Comparison of ENCODE assay signal across 31 mouse cellular contexts in genomic region chr17:28982591-28982990, GRCm38 (mm10). TPM values are rescaled to one million over a fixed set of nuclear protein-coding genes. Genes with fewer than 3 reads are reported as not detected.
DNase-seq lines count a peak whose midpoint lies in the region; ATAC-seq and TF ChIP-seq lines count a peak whose summit lies in the region.
"Had no signal": no experiment of that assay in that cellular context is flagged by ENCODE, and none has a peak within 500 bp of the region (broad histone marks: within the 10 kb centered on the region; RNA-seq: fewer than 3 reads in every experiment).

No protein-coding gene starts in this region.

- WGBS in liver, embryonic 15.5 days (ENCODE audit: insufficient replicate concordance) = 55% methylated on average over 4 of the region's 4 CpGs
- WGBS in liver, embryonic 16.5 days (ENCODE audit: insufficient replicate concordance) = 56% methylated on average over 4 of the region's 4 CpGs

- TF ChIP-seq EP300 in ES-Bruce4 (IDR thresholded peaks at IDR 0.05; ENCODE audit: insufficient read depth, low read depth, low read length) = peak; percentile 83

- TF ChIP-seq POLR2A in ES-Bruce4 (IDR thresholded peaks at IDR 0.05; ENCODE audit: insufficient read depth, low read length) = no peak

- no peaks in the 10 kb centered on the region for H3K9me3 ChIP-seq in liver, embryonic 15.5 days (replicated peaks)
- no peaks in the 10 kb centered on the region for H3K9me3 ChIP-seq in ES-Bruce4 (replicated peaks; ENCODE audit: control insufficient read depth, insufficient read depth, low read length, poor library complexity, severe bottlenecking)
- no peaks in the 10 kb centered on the region for H3K9me3 ChIP-seq in liver, embryonic 16.5 days (replicated peaks; ENCODE audit: control insufficient read depth, low read length)
- H3K9me3 ChIP-seq: embryonic facial prominence, embryonic 15.5 days; hindbrain, embryonic 15.5 days; midbrain, embryonic 12.5 days had no signal

- peaks cover 22% of the 10 kb centered on the region; the same call in 1 of the 2 replicates for H3K4me1 ChIP-seq in liver, embryonic 15.5 days (replicated peaks)
- peaks cover 9% of the 10 kb centered on the region for H3K4me1 ChIP-seq in ES-Bruce4 (ENCODE audit: control insufficient read depth, insufficient read depth, low read length)
- no peaks in the 10 kb centered on the region for H3K4me1 ChIP-seq in liver, embryonic 16.5 days (ENCODE audit: control insufficient read depth, low read depth, low read length)
- H3K4me1 ChIP-seq: embryonic facial prominence, embryonic 15.5 days; hindbrain, embryonic 15.5 days; midbrain, embryonic 12.5 days had no signal

- H3K27ac ChIP-seq in liver, embryonic 15.5 days (replicated peaks) = peak overlapping the region; percentile 48
- peak overlapping the region; percentile 78; the same call in 1 of the 2 replicates for H3K27ac ChIP-seq in ES-Bruce4 (ENCODE audit: insufficient read depth, low read length)
- H3K27ac ChIP-seq in liver, embryonic 16.5 days (ENCODE audit: low read length) = no peak overlapping the region
- H3K27ac ChIP-seq: hindbrain, embryonic 15.5 days; layer of hippocampus, adult 2 months; midbrain, embryonic 12.5 days had no signal

- H3K36me3 ChIP-seq in liver, embryonic 15.5 days (replicated peaks) = peaks cover 74% of the 10 kb centered on the region
- peaks cover 44% of the 10 kb centered on the region for H3K36me3 ChIP-seq in ES-Bruce4 (ENCODE audit: control insufficient read depth, insufficient read depth, low read length, poor library complexity, severe bottlenecking)
- H3K36me3 ChIP-seq in liver, embryonic 16.5 days (ENCODE audit: control insufficient read depth, insufficient read depth) = peaks cover 9% of the 10 kb centered on the region

- H3K9ac ChIP-seq in liver, embryonic 15.5 days = no peak overlapping the region
- H3K9ac ChIP-seq in ES-Bruce4 (ENCODE audit: low read depth, poor library complexity, severe bottlenecking) = no peak overlapping the region
- H3K9ac ChIP-seq in liver, embryonic 16.5 days (ENCODE audit: low read depth, low read length) = no peak overlapping the region
- H3K9ac ChIP-seq: embryonic facial prominence, embryonic 15.5 days; hindbrain, embryonic 15.5 days; midbrain, embryonic 12.5 days had no signal

- peak; percentile 61 for ATAC-seq in liver, embryonic 15.5 days (ENCODE audit: insufficient read depth)
- ATAC-seq in liver, embryonic 16.5 days (ENCODE audit: low read depth) = peak; percentile 73
- ATAC-seq: forebrain, embryonic 14.5 days had no signal

- H3K27me3 ChIP-seq in liver, embryonic 15.5 days = no peaks in the 10 kb centered on the region
- no peaks in the 10 kb centered on the region for H3K27me3 ChIP-seq in ES-Bruce4 (ENCODE audit: control insufficient read depth, insufficient read depth, low read length, poor library complexity, severe bottlenecking)
- H3K27me3 ChIP-seq in liver, embryonic 16.5 days (ENCODE audit: control insufficient read depth, insufficient read depth, low read depth, low read length) = no peaks in the 10 kb centered on the region
- H3K27me3 ChIP-seq: CH12.LX; embryonic facial prominence, embryonic 15.5 days; hindbrain, embryonic 15.5 days; midbrain, embryonic 12.5 days had no signal

- H3K4me2 ChIP-seq in liver, embryonic 15.5 days = no peak overlapping the region
- no peak overlapping the region for H3K4me2 ChIP-seq in liver, embryonic 16.5 days (ENCODE audit: low read depth, low read length)
- H3K4me2 ChIP-seq: embryonic facial prominence, embryonic 15.5 days; hindbrain, embryonic 15.5 days; midbrain, embryonic 12.5 days had no signal

- intact Hi-C loops in heart, postnatal 10 days (cut with DNase I) = no loop called here

- no peak overlapping the region for H3K4me3 ChIP-seq in liver, embryonic 15.5 days (replicated peaks)
- no peak overlapping the region for H3K4me3 ChIP-seq in ES-Bruce4 (ENCODE audit: low read depth, low read length)
- no peak overlapping the region for H3K4me3 ChIP-seq in liver, embryonic 16.5 days (ENCODE audit: low read depth, low read length)
- H3K4me3 ChIP-seq: embryonic facial prominence, embryonic 15.5 days; hindbrain, embryonic 15.5 days; layer of hippocampus, adult 2 months; midbrain, embryonic 12.5 days had no signal

- peak; percentile 19 to 32 for DNase-seq in heart, postnatal 10 days
- no peak for DNase-seq in heart, adult 11 months
- no peak for DNase-seq in liver
- no peak for DNase-seq in cerebellum, postnatal 14 days
- DNase-seq: adrenal gland, postnatal 36 days; B cell, adult 2 months; cerebellum, adult 9-10 months; kidney, adult 2 months; kidney, postnatal 14 days; lung, adult 2 months; thymus, adult 18-20 months; thymus, postnatal 36 days had no signal

- TF ChIP-seq CTCF in ES-Bruce4 (IDR thresholded peaks at IDR 0.05; ENCODE audit: low read depth, low read length) = no peak

RNA-seq across cellular contexts. Expression of gene Stk38, which starts 25.2 kb away (rescaled TPM):
- total RNA-seq in heart, postnatal 10 days (2021) = 10 to 100 TPM; 53.0 to 57.2 TPM
- polyA plus RNA-seq in liver, embryonic 15.5 days (2015; fragmentation: Nextera tagmentation; extraction: Ambion mirVana) = 41.7 and 46.7 TPM in 2 replicates
- 171 TPM in 2 replicates for polyA plus RNA-seq in ES-Bruce4 (2011; ENCODE audit: insufficient read depth, insufficient read length, low read depth, missing spikeins)
- 46.5 and 51.0 TPM in 2 replicates for polyA plus RNA-seq in liver, embryonic 16.5 days (2015; fragmentation: Nextera tagmentation; extraction: Ambion mirVana)

RNA-seq across cellular contexts. Expression of gene Kctd20, which starts 30.8 kb away (rescaled TPM):
- 10 to 100 TPM; 63.8 to 76.9 TPM for total RNA-seq in heart, postnatal 10 days (2021)
- polyA plus RNA-seq in liver, embryonic 15.5 days (2015; fragmentation: Nextera tagmentation; extraction: Ambion mirVana) = 74.6 and 80.9 TPM in 2 replicates
- polyA plus RNA-seq in ES-Bruce4 (2011; ENCODE audit: insufficient read depth, insufficient read length, low read depth, missing spikeins) = 75.3 and 77.9 TPM in 2 replicates
- 80.0 and 82.0 TPM in 2 replicates for polyA plus RNA-seq in liver, embryonic 16.5 days (2015; fragmentation: Nextera tagmentation; extraction: Ambion mirVana)

RNA-seq across cellular contexts. Expression of gene Pxt1, which starts 39.0 kb away (rescaled TPM):
- total RNA-seq in heart, postnatal 10 days (2021) = not detected
- 0.25 and 0.26 TPM in 2 replicates for polyA plus RNA-seq in liver, embryonic 15.5 days (2015; fragmentation: Nextera tagmentation; extraction: Ambion mirVana)
- polyA plus RNA-seq in ES-Bruce4 (2011; ENCODE audit: insufficient read depth, insufficient read length, low read depth, missing spikeins) = 0.67 and 2.4 TPM in 2 replicates
- polyA plus RNA-seq in liver, embryonic 16.5 days (2015; fragmentation: Nextera tagmentation; extraction: Ambion mirVana) = 0.35 and 0.37 TPM in 2 replicates
- total RNA-seq: adrenal gland, postnatal 36 days; CH12.LX; common myeloid progenitor, adult 5-6 weeks; gastrocnemius, adult 8-10 months; hematopoietic stem cell, adult 5-6 weeks; layer of hippocampus, adult 2 months; layer of hippocampus, postnatal 25 days; left cerebral cortex, postnatal 10 days; monocyte, adult 5-6 weeks had no signal
- polyA plus RNA-seq: forebrain, embryonic 14.5 days; hindbrain, embryonic 15.5 days; intestine, embryonic 14.5 days; limb, embryonic 11.5 days; midbrain, embryonic 12.5 days; neural tube, embryonic 11.5 days; small intestine, adult 2 months had no signal

RNA-seq across cellular contexts. Expression of gene Srsf3, which starts 49.8 kb away (rescaled TPM):
- 100 to 1,000 TPM; 152 to 159 TPM for total RNA-seq in heart, postnatal 10 days (2021)
- 204 and 215 TPM in 2 replicates for polyA plus RNA-seq in liver, embryonic 15.5 days (2015; fragmentation: Nextera tagmentation; extraction: Ambion mirVana)
- polyA plus RNA-seq in ES-Bruce4 (2011; ENCODE audit: insufficient read depth, insufficient read length, low read depth, missing spikeins) = 541 and 557 TPM in 2 replicates
- 185 and 211 TPM in 2 replicates for polyA plus RNA-seq in liver, embryonic 16.5 days (2015; fragmentation: Nextera tagmentation; extraction: Ambion mirVana)

Comparison
In these comparisons a context has a peak if more than half of its experiments do, and no peak if none do; other contexts are left out.
1. DNase-seq: peak in heart, postnatal 10 days (2 of 2); none in heart, adult 11 months (single experiment), liver (single experiment) and cerebellum, postnatal 14 days (0 of 2).